Mouse (Mus musculus) CD8-positive naive resting alpha-beta T cell, adult 57 days (primary cell): ENCODE results near the gene Cst3. TPM values are rescaled to one million over a fixed set of nuclear protein-coding genes. Genes with fewer than 3 reads are reported as not detected.

Source experiments
- total RNA-seq: library from RNA; stranded (reverse); gene quantifications from one replicate; pipeline ENCODE4 v1.2.4, GENCODE M21; 2023

The Cst3 gene
- 80.1 TPM for total RNA-seq

DNA sequence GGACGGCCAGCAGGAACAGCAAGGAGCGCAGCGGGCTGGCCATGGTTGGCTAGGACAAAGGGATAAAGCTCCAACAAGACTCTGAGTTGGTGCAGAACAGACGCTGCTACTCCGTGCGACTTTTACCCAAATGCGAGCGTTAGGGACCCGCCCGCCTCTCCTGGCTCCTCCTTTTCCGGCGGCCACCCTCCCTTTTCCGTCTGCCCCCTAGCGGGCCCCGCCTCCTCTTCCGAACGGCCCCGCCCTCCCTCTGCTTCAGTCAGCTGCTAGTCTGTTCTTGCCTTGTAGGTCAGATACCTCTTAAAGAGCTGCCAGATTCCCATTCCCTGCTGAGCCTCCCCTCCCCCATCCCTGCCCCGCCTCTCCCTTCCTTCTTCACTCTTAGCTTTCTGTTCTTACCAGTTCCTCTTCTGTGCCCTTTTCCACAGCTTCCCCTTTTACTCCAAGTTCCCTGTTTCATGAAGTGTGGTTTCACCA is at the start of gene Cst3:
Gene Cst3 (minus strand): TSS at position 358 of the 477 bp plus-strand sequence.

DNA sequence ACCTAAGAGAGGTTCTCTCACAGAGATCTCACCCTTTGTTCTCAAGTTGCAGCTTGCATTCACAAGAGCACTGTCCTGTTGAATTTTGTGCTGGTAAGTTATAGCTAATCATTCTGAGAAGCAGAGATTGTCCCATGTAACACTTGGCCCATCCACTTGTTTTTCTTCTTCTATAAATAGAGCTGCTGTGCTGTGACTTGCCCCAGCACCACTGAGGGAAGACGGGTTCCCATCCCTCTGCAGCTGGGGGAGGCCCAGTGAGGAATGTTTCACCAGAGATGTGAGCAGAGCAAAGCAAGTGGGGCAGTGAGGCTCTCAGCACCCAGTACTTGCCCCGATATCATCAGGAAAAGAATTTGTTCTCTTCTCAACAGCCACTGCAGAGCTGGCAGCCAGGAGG is 10.5 kb downstream of the Cst3 start, which contains the start of gene 9230104L09Rik:
Gene 9230104L09Rik (minus strand): TSS at position 73 of the 400 bp plus-strand sequence.

DNA sequence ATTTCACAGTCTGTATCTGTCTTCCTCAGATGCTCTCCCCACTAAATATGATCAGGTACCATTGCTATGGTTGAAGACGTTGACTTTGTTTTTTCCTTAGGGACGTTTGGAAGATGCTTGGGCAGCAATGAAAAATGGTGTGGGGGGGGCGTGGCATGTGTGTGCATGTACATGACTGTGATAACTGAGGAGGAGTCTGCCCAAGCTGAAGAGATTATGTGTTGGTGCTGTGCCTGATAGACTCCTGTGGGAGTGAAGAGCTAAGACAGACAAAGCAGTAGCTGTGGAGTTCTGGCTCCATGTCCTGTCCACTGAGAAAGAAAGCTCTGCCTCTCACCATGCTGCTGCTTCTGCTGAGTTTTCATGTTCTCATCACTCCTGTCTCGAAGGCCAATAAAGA is 40.6 kb downstream of the Cst3 start, which contains the start of gene Cst9:
Gene Cst9 (plus strand): TSS at position 236 of the 400 bp plus-strand sequence.

Other genes starting within 250 kb of the Cst3 start
- gene Nxt1, start 203.1 kb downstream of the Cst3 start, total RNA-seq: 16.1 TPM
- gene Gzf1, start 194.7 kb downstream of the Cst3 start, total RNA-seq: 8.1 TPM
- gene Napb, start 143.2 kb downstream of the Cst3 start, total RNA-seq: 1.0 TPM
- not detected for gene Cstl1, start 125.3 kb downstream of the Cst3 start, total RNA-seq
- not detected for gene Cst11, start 104.2 kb downstream of the Cst3 start, total RNA-seq
- not detected for gene 8030411F24Rik, start 93.7 kb downstream of the Cst3 start, total RNA-seq
- not detected for gene Cst12, start 86.3 kb downstream of the Cst3 start, total RNA-seq
- gene Cst8, start 76.9 kb downstream of the Cst3 start, total RNA-seq: not detected
- gene Cst13, start 55.6 kb downstream of the Cst3 start, total RNA-seq: not detected
- not detected for gene Cst9, start 40.5 kb downstream of the Cst3 start, total RNA-seq
- gene 9230104L09Rik, start 10.7 kb downstream of the Cst3 start, total RNA-seq: not detected
- gene Gm1330, start 127.6 kb upstream of the Cst3 start, total RNA-seq: not detected
- gene Gm10750, start 141.5 kb upstream of the Cst3 start, total RNA-seq: not detected